Mouse (Mus musculus): Measurements from ENCODE around the gene Aldh1a7. TPM values are rescaled to one million over a fixed set of nuclear protein-coding genes. Genes with fewer than 3 reads are reported as not detected.
A peak's percentile ranks its signal among the peaks of the same experiment; 100 is the strongest.

Aldh1a7 gene
- polyA plus RNA-seq, 1 experiment from 2014 or later: 0.19 TPM

DNA sequence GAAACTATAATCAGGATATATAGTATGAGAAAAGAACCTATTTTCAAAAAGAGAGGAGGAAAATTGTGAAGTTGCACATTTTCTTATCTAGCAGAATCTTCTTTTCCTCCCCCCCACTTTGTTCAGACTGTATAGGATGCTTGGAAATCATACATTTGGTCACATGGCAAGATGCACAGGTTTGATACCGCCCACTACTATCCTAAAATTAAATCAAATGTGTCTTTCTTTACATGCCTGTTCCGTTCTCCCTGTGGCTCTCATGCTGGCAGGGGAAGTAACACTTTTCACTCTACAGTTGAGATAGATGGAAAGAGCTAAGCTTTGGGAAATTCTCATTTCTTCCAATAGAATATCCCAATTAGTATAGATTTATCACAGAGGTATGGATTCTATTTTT is 7.1 kb downstream of the Aldh1a7 start:
- ATAC-seq (no peak), DNase-seq (ENCODE audit: low spot score) (no peak)
- Histone ChIP-seq H3K9me3 (replicated peaks; ENCODE audit: control insufficient read depth, low read length) (no peaks in the 10 kb centered on the region), H3K9ac (ENCODE audit: low read length) (no peak overlapping the region), H3K36me3 (ENCODE audit: control insufficient read depth, insufficient read depth, low read length) (no peaks in the 10 kb centered on the region), H3K4me1 (ENCODE audit: control insufficient read depth, insufficient read depth, low read length) (no peaks in the 10 kb centered on the region), H3K4me2 (ENCODE audit: low read length) (no peak overlapping the region), H3K4me3 (ENCODE audit: low read depth, low read length) (no peak overlapping the region), H3K27me3 (replicated peaks; ENCODE audit: control insufficient read depth, insufficient read depth, low read length) (no peaks in the 10 kb centered on the region), H3K27ac (ENCODE audit: low read depth, low read length) (no peak overlapping the region)
- WGBS: 89% methylated on average over 2 of the region's 2 CpGs

DNA sequence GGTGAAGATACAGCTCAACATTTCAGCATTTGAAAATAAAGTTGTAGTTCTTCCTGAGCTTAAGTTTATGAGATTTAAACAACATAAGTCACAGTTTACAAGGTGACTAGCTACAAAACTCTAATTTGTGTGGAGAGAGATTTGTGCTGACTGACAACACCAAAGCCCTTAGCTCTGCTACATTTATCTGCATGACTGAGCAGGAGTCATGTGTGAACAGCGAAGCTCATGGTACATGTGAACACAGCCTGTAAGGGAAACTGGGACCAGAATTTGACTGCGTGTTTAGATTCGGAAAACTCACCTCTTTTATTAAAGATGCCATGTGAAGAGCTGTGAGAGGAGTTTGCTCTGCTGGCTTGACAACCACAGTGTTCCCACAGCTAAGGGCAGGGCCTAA is 11.7 kb downstream of the Aldh1a7 start:
- H3K27me3 ChIP-seq (replicated peaks; ENCODE audit: control insufficient read depth, insufficient read depth, low read length): no peaks in the 10 kb centered on the region
- no peaks in the 10 kb centered on the region for H3K4me1 ChIP-seq (ENCODE audit: control insufficient read depth, insufficient read depth, low read length)
- no peak for DNase-seq (ENCODE audit: low spot score)
- H3K4me2 ChIP-seq (ENCODE audit: low read length): no peak overlapping the region
- WGBS: 74% methylated on average over 3 of the region's 3 CpGs
- no peaks in the 10 kb centered on the region for H3K9me3 ChIP-seq (replicated peaks; ENCODE audit: control insufficient read depth, low read length)
- no peak overlapping the region for H3K9ac ChIP-seq (ENCODE audit: low read length)
- no peak overlapping the region for H3K27ac ChIP-seq (ENCODE audit: low read depth, low read length)
- H3K36me3 ChIP-seq (ENCODE audit: control insufficient read depth, insufficient read depth, low read length): no peaks in the 10 kb centered on the region
- no peak for ATAC-seq
- H3K4me3 ChIP-seq (ENCODE audit: low read depth, low read length): no peak overlapping the region

GRCm38 (mm10) chr19:20715093-20715492 is 12.3 kb downstream of the Aldh1a7 start:
- no peaks in the 10 kb centered on the region for H3K4me1 ChIP-seq (ENCODE audit: control insufficient read depth, insufficient read depth, low read length)
- H3K9ac ChIP-seq (ENCODE audit: low read length): no peak overlapping the region
- ATAC-seq (no peak), DNase-seq (ENCODE audit: low spot score) (no peak)
- WGBS: 96% methylated on average over 1 of the region's 1 CpGs
- no peak overlapping the region for H3K4me2 ChIP-seq (ENCODE audit: low read length)
- H3K9me3 ChIP-seq (replicated peaks; ENCODE audit: control insufficient read depth, low read length): no peaks in the 10 kb centered on the region
- no peaks in the 10 kb centered on the region for H3K36me3 ChIP-seq (ENCODE audit: control insufficient read depth, insufficient read depth, low read length)
- H3K27me3 ChIP-seq (replicated peaks; ENCODE audit: control insufficient read depth, insufficient read depth, low read length): no peaks in the 10 kb centered on the region
- H3K4me3 ChIP-seq (ENCODE audit: low read depth, low read length): no peak overlapping the region
- no peak overlapping the region for H3K27ac ChIP-seq (ENCODE audit: low read depth, low read length)

GRCm38 (mm10) chr19:20714543-20714942 is 12.8 kb downstream of the Aldh1a7 start:
- H3K27me3 ChIP-seq (replicated peaks; ENCODE audit: control insufficient read depth, insufficient read depth, low read length): no peaks in the 10 kb centered on the region
- ATAC-seq: no peak
- H3K27ac ChIP-seq (ENCODE audit: low read depth, low read length): no peak overlapping the region
- WGBS: 90% methylated on average over 4 of the region's 4 CpGs
- no peak overlapping the region for H3K4me2 ChIP-seq (ENCODE audit: low read length)
- H3K4me3 ChIP-seq (ENCODE audit: low read depth, low read length): no peak overlapping the region
- no peaks in the 10 kb centered on the region for H3K4me1 ChIP-seq (ENCODE audit: control insufficient read depth, insufficient read depth, low read length)
- H3K9ac ChIP-seq (ENCODE audit: low read length): no peak overlapping the region
- DNase-seq (ENCODE audit: low spot score): no peak
- no peaks in the 10 kb centered on the region for H3K9me3 ChIP-seq (replicated peaks; ENCODE audit: control insufficient read depth, low read length)
- H3K36me3 ChIP-seq (ENCODE audit: control insufficient read depth, insufficient read depth, low read length): no peaks in the 10 kb centered on the region

DNA sequence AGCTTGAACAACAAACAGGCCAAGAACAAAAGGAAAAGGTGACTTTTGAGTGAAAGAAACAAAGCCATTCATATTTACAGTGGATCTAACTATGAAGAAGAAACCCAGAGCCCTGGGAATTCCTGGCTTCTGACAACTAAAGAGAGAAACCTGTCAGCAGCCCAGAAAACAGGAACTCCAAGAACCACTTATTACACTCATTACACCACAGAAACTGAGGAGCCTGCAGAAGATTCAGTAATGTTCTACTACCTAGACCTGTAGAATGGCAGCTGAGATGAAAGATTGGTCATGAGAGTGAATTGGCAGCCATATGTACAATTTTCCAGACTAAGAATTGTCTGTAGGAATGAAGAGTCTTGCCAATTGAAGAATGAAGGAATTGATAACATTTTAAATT is 20.2 kb downstream of the Aldh1a7 start:
- no peaks in the 10 kb centered on the region for H3K9me3 ChIP-seq (replicated peaks; ENCODE audit: control insufficient read depth, low read length)
- H3K27me3 ChIP-seq (replicated peaks; ENCODE audit: control insufficient read depth, insufficient read depth, low read length): no peaks in the 10 kb centered on the region
- H3K27ac ChIP-seq (ENCODE audit: low read depth, low read length): no peak overlapping the region
- no peak for ATAC-seq
- H3K4me1 ChIP-seq (ENCODE audit: control insufficient read depth, insufficient read depth, low read length): no peaks in the 10 kb centered on the region
- DNase-seq (ENCODE audit: low spot score): no peak
- no peak overlapping the region for H3K4me2 ChIP-seq (ENCODE audit: low read length)
- no peak overlapping the region for H3K9ac ChIP-seq (ENCODE audit: low read length)
- no peak overlapping the region for H3K4me3 ChIP-seq (ENCODE audit: low read depth, low read length)
- no peaks in the 10 kb centered on the region for H3K36me3 ChIP-seq (ENCODE audit: control insufficient read depth, insufficient read depth, low read length)

DNA sequence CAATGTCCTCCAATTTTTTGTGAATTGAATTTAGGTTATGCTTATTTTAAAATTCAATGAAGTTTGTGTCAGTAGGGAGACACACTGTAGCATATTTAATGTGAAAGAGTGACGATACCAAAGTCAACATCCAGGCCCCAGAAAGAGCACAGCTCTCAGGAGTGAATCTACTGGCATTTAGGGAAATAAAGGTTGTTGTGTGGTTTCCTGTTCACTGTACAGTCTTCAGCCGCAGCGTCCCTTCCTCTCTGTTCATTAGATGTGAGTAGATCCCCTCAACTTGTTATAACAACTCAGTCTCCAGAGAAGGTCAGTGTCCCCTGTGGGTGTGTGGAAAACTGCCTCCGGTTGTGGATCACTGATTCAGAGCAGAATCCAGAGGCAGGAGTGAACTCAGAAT is 20.6 kb downstream of the Aldh1a7 start:
- H3K9me3 ChIP-seq (replicated peaks; ENCODE audit: control insufficient read depth, low read length): no peaks in the 10 kb centered on the region
- no peak overlapping the region for H3K4me2 ChIP-seq (ENCODE audit: low read length)
- no peaks in the 10 kb centered on the region for H3K36me3 ChIP-seq (ENCODE audit: control insufficient read depth, insufficient read depth, low read length)
- H3K27me3 ChIP-seq (replicated peaks; ENCODE audit: control insufficient read depth, insufficient read depth, low read length): no peaks in the 10 kb centered on the region
- no peaks in the 10 kb centered on the region for H3K4me1 ChIP-seq (ENCODE audit: control insufficient read depth, insufficient read depth, low read length)
- no peak for DNase-seq (ENCODE audit: low spot score)
- no peak overlapping the region for H3K4me3 ChIP-seq (ENCODE audit: low read depth, low read length)
- no peak overlapping the region for H3K27ac ChIP-seq (ENCODE audit: low read depth, low read length)
- ATAC-seq: no peak
- 87% methylated on average over 4 of the region's 4 CpGs for WGBS
- no peak overlapping the region for H3K9ac ChIP-seq (ENCODE audit: low read length)

GRCm38 (mm10) chr19:20702074-20702473 is 25.3 kb downstream of the Aldh1a7 start:
- no peak for ATAC-seq
- Histone ChIP-seq H3K4me2 (ENCODE audit: low read length) (no peak overlapping the region), H3K36me3 (ENCODE audit: control insufficient read depth, insufficient read depth, low read length) (no peaks in the 10 kb centered on the region), H3K9ac (ENCODE audit: low read length) (no peak overlapping the region), H3K27me3 (replicated peaks; ENCODE audit: control insufficient read depth, insufficient read depth, low read length) (no peaks in the 10 kb centered on the region), H3K9me3 (replicated peaks; ENCODE audit: control insufficient read depth, low read length) (no peaks in the 10 kb centered on the region), H3K4me1 (ENCODE audit: control insufficient read depth, insufficient read depth, low read length) (no peaks in the 10 kb centered on the region), H3K4me3 (ENCODE audit: low read depth, low read length) (no peak overlapping the region), H3K27ac (ENCODE audit: low read depth, low read length) (no peak overlapping the region)
- DNase-seq (ENCODE audit: low spot score): peak; percentile 19
- WGBS: 25% methylated on average over 3 of the region's 3 CpGs

DNA sequence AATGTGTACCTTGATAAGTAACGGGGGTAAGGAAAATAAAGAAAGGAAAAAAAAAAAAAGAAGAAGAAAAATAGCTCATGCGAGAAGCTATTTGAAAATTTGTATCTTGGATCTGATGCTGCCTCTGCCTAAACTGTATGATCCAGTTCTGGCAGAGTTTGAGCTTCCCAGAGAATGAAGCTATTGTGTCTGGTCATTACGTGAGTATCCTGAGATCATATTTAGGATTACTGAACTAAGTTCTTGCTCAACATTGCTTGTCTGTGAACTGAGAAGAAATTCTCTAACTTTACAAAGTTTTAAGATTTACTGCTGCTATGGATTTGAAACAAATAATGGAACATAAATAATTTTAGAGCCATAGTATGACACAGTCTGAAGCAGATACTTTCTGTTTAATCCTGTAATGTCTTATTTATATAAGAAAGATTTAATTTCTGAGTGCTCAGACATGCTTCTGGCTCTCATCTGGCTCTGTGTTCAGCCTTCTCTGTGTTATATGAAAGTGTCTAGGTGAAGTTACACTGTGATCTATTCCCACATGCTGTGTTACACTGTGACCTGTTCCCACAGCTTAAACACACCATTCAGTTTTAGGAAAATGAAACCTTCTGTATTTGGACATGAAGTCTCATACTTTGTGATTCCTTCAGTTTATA is 49.5 kb downstream of the Aldh1a7 start:
- ATAC-seq: no peak
- no peak overlapping the region for H3K4me2 ChIP-seq (ENCODE audit: low read length)
- no peak for DNase-seq (ENCODE audit: low spot score)
- no peaks in the 10 kb centered on the region for H3K4me1 ChIP-seq (ENCODE audit: control insufficient read depth, insufficient read depth, low read length)
- H3K9me3 ChIP-seq (replicated peaks; ENCODE audit: control insufficient read depth, low read length): no peaks in the 10 kb centered on the region
- no peak overlapping the region for H3K4me3 ChIP-seq (ENCODE audit: low read depth, low read length)
- H3K27me3 ChIP-seq (replicated peaks; ENCODE audit: control insufficient read depth, insufficient read depth, low read length): no peaks in the 10 kb centered on the region
- H3K36me3 ChIP-seq (ENCODE audit: control insufficient read depth, insufficient read depth, low read length): no peaks in the 10 kb centered on the region
- H3K9ac ChIP-seq (ENCODE audit: low read length): no peak overlapping the region
- WGBS: 86% methylated on average over 3 of the region's 3 CpGs
- H3K27ac ChIP-seq (ENCODE audit: low read depth, low read length): no peak overlapping the region

- Histone ChIP-seq H3K36me3 (ENCODE audit: control insufficient read depth, insufficient read depth, low read length) (no peaks in the 10 kb centered on the region), H3K27me3 (replicated peaks; ENCODE audit: control insufficient read depth, insufficient read depth, low read length) (no peaks in the 10 kb centered on the region), H3K4me2 (ENCODE audit: low read length) (no peak overlapping the region), H3K9me3 (replicated peaks; ENCODE audit: control insufficient read depth, low read length) (no peaks in the 10 kb centered on the region), H3K27ac (ENCODE audit: low read depth, low read length) (no peak overlapping the region), H3K4me3 (ENCODE audit: low read depth, low read length) (no peak overlapping the region), H3K9ac (ENCODE audit: low read length) (no peak overlapping the region), H3K4me1 (ENCODE audit: control insufficient read depth, insufficient read depth, low read length) (no peaks in the 10 kb centered on the region)
- ATAC-seq: no peak
- DNase-seq (ENCODE audit: low spot score): no peak
- 79% methylated on average over 3 of the region's 3 CpGs for WGBS
These were observed 73.1 kb downstream of the Aldh1a7 start for GRCm38 (mm10) chr19:20654141-20654873.
